Mouse (Mus musculus) bone marrow, adult 2 months (tissue): ENCODE data around the gene Gcn1l1.

Experiments used
- CTCF ChIP-seq: fragments of 200-500 bp; IDR thresholded peaks from 2 replicates; pipeline ENCODE4 v1.5.1; 2011; ENCODE audit warnings: low read length, control low read depth; ENCODE audit not compliant: control insufficient read depth, insufficient read depth
- POLR2A ChIP-seq: fragments of 200-500 bp; IDR thresholded peaks from 2 replicates; pipeline ENCODE4 v1.6.1; 2011; ENCODE audit warnings: low read depth, mild to moderate bottlenecking, control low read depth, low read length, borderline replicate concordance; ENCODE audit not compliant: control insufficient read depth

GRCm38 (mm10) chr5:115538693-115539043 is 26.4 kb upstream of the Gcn1l1 start:
- TF ChIP-seq CTCF (peak; percentile 97), POLR2A (no peak)
